Mouse (Mus musculus) G1E (cell line): ENCODE results near the gene Prlhr.

Experiments used
- CTCF ChIP-seq: IDR thresholded peaks from 2 replicates; pipeline ENCODE4 v1.5.1; 2012; ENCODE audit warnings: low read depth, low read length, inconsistent platforms, mixed read lengths
- POLR2AphosphoS5 ChIP-seq: IDR thresholded peaks from 2 replicates; pipeline ENCODE4 v1.6.1; 2012; ENCODE audit warnings: low read depth, low read length, inconsistent platforms; ENCODE audit not compliant: insufficient replicate concordance

DNA sequence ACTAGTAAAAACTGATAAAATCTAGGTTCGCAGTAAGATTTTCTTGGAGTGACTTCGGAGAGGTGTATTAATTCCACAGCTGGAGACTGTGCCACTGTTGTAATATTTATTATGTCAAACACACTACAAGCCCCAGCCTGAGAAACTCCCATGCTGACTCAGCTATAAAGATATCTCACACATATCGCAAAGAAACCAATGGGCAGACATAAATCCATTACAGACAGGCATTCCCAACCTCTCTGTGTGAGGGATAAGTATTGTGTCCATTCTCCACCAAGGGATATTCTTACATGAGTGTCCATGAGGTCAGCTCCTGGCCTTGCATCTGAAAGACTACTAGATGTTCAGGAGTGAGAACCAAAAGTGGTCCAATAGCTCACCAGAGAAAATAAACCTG is 4.7 kb downstream of the Prlhr start:
- TF ChIP-seq CTCF (no peak), POLR2AphosphoS5 (no peak)
